Mouse (Mus musculus) kidney, adult 9 months (tissue): ENCODE data around the gene Jakmip3.
A peak's percentile ranks its signal among the peaks of the same experiment; 100 is the strongest.

Source experiments
- DNase-seq: peaks from one replicate; pipeline ENCODE4 v3.0.0; 2022

The Jakmip3 gene

DNA sequence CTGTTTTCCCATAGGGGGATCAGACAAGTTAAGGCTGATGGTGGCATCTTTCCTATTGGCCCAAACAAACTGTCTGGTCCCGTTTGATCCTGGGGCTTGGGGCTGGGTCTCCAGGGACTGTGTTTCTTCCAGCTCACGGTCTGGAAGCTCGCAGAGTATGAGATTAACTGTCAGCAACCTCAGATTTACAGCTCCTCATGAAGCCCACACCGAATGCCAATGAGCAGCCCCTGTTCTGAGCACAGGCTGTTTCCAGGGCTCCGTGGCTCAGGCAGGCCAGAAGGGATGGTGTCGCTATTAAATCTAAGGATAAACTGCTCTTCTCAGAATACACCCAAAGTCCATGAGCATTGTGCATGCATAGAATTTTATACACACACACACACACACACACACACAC is 133.7 kb downstream of the Jakmip3 start:
- DNase-seq, result no peak

- DNase-seq, result no peak
Observed at GRCm38 (mm10) chr7:139075054-139075794, 134.7 kb downstream of the Jakmip3 start.

GRCm38 (mm10) chr7:139077283-139077682 is 136.8 kb downstream of the Jakmip3 start:
- no peak for DNase-seq

- no peak for DNase-seq
Observed at GRCm38 (mm10) chr7:139078181-139078580, 137.7 kb downstream of the Jakmip3 start.

- no peak for DNase-seq
Observed at GRCm38 (mm10) chr7:139079141-139079540, 138.6 kb downstream of the Jakmip3 start.

- DNase-seq, result no peak
Observed at GRCm38 (mm10) chr7:139080714-139081113, 140.2 kb downstream of the Jakmip3 start.

- DNase-seq, result no peak
Observed at GRCm38 (mm10) chr7:139081158-139081557, 140.6 kb downstream of the Jakmip3 start.

DNA sequence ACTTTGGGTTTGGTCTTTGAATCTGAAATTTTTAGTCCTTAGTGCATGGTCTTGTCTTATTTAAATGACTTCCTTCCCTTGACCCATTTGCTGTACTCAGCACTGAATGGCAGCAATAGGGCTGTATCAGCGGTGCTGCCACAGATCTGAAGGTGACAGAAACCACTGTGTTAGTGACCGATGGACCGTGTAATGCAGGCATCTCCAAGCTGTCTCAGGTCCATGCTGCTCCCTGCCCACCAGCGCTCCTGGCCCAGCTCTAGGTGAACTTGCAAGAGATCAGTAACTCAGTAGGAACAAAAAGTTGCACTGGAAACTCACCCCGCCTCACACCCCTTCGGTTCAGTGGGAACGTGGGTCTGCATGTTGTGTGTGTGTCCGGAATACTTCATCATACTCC is 141.8 kb downstream of the Jakmip3 start:
- no peak for DNase-seq

DNA sequence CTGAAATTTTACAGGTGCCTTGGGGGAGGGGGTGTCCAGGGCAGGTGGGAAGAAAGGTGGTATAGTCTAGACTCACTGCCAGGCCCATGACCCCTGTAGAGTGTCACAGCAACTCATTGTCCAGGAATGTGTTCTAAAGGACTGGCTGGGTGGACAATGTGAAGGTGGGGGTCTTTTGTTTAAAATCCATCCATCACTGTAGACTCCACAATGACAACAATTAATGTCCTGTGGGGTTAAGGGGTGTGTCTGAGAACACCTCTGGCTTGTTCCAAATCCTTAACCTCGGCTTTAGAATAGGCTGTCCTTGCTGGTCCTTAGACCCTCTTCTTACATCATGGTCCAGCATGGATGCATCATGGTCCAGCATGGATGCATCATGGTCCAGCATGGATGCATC is 143.8 kb downstream of the Jakmip3 start:
- no peak for DNase-seq

DNA sequence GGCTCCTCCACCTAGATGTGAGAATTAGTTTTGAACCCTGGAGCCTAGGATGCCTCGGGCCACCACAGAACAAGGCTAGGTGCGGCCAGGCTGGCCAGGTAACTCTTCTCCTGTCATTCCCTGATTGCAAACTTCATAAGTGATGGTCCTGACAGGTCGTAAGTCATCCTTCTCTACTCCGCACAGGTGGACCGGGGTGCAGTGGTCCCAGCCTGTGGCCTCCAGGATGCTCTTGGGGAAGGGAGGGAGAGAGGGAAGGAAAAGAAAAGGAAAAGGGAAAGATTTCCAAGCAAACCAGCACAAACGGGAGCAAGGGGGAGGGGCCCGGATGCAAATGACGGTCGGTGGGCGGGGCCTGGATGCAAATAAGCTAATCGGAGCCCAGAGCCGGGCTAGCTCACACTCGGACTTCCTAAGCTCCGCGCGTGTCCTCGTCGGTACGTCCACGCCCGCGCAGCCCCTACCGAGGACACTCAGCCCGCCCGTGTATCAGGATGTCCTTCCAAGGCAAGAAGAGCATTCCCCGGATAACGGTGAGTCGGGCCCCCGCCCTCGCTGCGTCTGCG is 145.2 kb downstream of the Jakmip3 start, which contains the start of gene Dpysl4:
Gene Dpysl4 (plus strand): TSS at position 373 of the 566 bp plus-strand sequence.
- DNase-seq, result peak; percentile 6

DNA sequence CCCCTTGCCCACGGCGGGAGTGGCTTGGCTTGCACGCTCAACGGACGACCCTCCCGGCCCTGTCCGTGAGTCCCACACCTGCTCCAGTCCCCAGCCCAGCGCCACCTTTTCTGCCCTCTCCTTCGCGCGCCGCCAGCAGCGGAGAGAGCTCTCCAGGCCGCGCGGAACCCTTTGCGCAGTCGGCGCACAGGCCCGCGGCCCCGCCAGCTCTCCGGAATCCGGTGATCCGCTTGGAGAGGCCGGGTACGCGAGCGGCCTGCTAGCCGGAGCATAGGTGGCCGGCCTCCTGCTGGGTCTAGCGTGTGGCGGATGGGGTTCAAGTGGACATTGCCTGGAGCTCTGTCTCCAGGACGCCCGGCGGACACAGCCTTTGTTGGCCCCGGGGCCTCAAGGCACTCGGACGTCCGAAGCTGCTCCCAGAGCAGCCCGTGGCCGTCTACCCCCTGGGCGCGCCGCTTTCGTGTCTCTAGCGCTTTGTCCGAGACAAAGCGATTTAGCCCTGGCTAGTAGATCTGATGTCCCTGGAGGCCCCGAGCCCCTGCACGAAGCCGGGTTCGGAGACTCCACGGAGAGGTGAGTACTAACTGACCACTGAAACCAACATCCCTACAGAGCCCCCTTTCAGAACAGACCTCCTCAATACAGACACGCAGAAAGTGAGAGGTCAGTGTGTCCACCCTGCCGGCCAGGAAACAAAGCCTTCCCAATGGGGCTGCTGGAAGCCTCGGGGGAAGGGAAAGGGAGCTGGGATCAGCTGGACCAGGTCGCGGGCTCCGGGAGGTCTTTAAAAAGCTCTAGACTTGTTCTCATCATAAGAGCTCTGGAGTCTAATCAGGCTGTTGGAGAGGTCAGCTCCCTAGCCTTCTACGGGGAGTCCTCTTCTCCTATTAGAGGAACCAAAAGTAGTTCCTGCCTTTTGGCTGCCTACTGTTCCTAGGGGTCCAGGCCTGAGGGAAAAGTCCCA is 145.9 kb downstream of the Jakmip3 start:
- no peak for DNase-seq

- no peak for DNase-seq
Observed at GRCm38 (mm10) chr7:139087801-139088200, 147.3 kb downstream of the Jakmip3 start.

DNA sequence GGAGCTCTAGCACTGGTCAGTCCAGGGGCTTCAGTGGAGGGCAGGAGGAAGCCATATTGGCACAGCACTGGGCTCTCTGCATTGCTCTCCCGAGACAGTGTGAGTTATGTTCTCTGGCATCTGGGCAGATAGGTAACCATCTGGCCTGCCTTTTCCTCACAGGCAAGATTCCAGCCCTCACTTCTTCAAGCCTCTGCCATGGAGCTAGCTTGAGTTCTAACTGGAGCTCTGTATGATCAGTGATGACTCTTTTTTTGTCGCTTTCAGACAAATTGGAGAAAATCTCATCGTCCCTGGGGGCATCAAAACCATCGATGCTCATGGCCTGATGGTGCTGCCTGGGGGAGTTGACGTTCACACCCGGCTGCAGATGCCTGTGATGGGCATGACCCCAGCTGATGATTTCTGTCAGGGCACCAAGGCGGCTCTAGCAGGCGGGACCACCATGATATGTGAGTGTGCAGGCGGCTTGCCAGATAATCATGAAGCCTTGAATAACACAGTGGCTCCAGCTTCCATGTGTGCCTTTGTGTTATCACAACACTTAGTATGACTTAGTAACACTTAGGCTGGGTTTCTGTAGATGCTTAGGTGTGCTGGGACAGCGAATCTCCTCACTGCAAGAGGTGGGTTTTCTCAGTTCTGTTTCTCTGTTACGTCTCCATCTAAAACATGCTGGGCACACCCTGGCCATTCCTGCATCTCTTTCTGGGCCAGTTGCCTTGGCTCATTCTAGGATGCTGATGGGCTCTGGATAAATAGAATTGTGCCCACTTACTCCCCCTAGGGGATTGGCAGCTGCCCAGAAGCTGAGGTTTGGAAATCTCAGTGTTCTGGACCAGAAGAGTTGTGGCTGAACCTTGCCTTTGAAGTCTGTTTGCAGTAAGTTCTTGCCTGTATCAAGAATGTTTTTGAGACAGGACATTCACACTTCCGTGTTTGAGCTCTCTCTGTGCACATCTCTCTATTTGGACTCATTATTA is 149.7 kb downstream of the Jakmip3 start:
- DNase-seq, result no peak

DNA sequence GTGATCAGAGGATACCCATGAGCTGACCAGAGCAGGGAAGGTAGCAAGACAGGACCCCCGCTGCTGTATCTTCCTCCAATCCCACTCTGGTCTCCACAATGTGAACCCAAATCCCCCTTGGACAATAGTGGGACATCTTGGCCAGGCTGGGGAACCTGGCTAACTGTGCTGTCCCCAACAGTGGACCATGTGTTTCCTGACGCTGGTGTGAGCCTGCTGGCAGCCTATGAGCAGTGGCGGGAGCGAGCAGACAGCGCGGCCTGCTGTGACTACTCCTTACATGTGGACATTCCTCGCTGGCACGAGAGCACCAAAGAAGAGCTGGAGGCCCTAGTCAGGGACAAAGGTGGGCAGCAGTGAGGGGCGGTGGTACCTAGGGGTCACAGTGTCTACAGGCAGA is 151.2 kb downstream of the Jakmip3 start:
- no peak for DNase-seq

DNA sequence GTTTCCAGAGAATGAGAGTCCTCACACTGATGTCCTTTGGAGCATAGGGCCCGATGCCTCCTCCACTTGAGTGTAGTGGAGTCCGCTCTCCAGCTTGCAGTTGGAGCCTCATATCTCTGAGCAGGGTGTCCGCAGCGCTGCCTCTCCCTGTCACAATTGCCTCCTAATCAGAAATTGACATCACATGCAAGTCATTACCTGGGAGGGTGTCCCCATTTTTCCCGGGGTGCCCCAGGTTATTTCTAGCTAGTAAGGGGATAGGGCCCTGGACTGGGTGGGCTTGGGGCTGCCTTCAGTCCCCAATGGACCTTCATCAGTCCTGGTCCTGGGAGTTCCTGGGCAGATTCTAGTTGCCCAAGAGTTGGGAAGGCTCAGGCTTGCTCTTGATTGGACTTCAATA is 152.1 kb downstream of the Jakmip3 start:
- DNase-seq, result no peak

- DNase-seq, result no peak
Observed at GRCm38 (mm10) chr7:139093124-139093523, 152.6 kb downstream of the Jakmip3 start.

- no peak for DNase-seq
Observed at GRCm38 (mm10) chr7:139093781-139094180, 153.3 kb downstream of the Jakmip3 start.

GRCm38 (mm10) chr7:139094761-139095160 is 154.2 kb downstream of the Jakmip3 start:
- DNase-seq, result no peak

DNA sequence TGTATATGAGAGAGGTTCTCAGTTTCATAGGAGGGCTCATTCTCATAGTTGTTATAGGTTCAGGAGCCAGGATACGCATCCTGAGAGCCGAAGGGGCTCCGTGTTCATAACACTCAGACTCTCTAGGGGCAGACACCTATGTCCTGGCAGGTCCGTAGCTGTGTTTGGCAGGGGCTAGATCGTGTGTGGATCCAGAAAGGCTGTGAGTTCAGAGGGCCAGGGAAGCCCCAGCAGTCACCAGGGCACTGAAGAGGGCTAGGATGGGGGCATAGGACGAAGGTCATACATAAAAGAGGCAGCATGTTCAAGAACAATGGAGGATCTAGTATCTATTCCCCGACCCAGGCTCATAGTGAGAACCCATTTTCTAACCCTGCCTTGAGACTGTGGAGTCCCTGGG is 154.8 kb downstream of the Jakmip3 start:
- DNase-seq, result no peak

- DNase-seq, result no peak
Observed at GRCm38 (mm10) chr7:139096399-139096798, 155.9 kb downstream of the Jakmip3 start.

- no peak for DNase-seq
Observed at GRCm38 (mm10) chr7:139100531-139101095, 160.1 kb downstream of the Jakmip3 start.

GRCm38 (mm10) chr7:139101286-139101804 is 160.8 kb downstream of the Jakmip3 start:
- DNase-seq, result no peak
